Mouse (Mus musculus) v-Abl transformed pro-B cells (cell line): Measurements from ENCODE around the gene Mns1.

Experiments
- in situ Hi-C, 2 experiments: fragments of 400-800 bp; cut with MboI; formaldehyde crosslinking; loops; one replicate each; pipeline ENCODE4 v1.15.1; 2025; ENCODE audit not compliant: unreplicated experiment in 2 of 2

Gene Mns1

DNA sequence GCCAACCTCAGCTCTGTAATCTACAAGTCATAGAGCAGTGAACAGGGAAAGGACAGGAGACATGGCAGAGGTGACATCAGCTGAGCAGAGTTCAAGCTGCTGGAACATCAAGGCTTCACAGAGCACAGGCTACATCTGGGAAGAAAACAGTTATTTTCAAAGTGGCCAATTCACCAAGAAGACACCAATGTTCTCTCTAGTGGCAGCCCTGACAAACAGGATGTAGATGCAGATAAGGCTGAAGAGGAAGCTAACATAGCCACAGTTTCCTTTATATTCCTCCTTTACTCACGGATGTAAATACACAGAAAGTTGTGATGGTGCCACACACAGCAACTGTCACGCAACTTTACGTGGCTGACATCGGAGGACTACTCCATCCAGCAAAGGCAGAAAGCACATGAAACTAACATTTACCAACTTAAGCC, 28.0 kb downstream of the Mns1 start:
- in situ Hi-C loops, result loop anchor here (10.0 to 25.0 kb wide), 2 partner anchors 129 to 422 kb away; no protein-coding TSS in a partner anchor

- in situ Hi-C loops, result loop anchor here (10.0 to 25.0 kb wide), 2 partner anchors 127 to 420 kb away; no protein-coding TSS in a partner anchor
Measured at GRCm38 (mm10) chr9:72467551-72468407, 30.0 kb downstream of the Mns1 start.

DNA sequence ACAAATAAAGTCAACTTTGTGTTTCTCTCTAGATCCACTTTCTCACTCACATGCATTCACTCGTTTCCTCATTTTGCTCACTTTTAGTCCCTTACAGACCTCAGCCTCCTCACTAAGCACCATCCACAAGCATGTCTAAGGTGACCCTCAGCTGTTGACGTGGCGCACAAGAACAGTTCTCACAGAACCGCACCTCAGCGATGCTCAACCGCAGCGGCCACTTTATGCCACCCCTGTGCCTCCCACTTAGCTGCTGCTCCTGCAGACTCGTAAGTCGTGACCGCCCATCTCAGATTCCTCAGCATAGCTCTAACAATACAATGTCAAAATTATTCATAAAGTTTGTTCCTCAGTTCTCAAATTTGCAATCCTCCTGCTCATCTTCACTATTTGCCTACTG, 30.8 kb downstream of the Mns1 start:
- in situ Hi-C loops, result loop anchor here (10.0 to 25.0 kb wide), 2 partner anchors 126 to 419 kb away; no protein-coding TSS in a partner anchor

GRCm38 (mm10) chr9:72469851-72470250, 32.0 kb downstream of the Mns1 start:
- in situ Hi-C loops, result loop anchor here (10.0 to 25.0 kb wide), 2 partner anchors 125 to 417 kb away; no protein-coding TSS in a partner anchor

GRCm38 (mm10) chr9:72475511-72475910, 37.7 kb downstream of the Mns1 start:
- in situ Hi-C loops, result no loop called here

- in situ Hi-C loops, result no loop called here
Measured at GRCm38 (mm10) chr9:72477306-72477705, 39.5 kb downstream of the Mns1 start.

DNA sequence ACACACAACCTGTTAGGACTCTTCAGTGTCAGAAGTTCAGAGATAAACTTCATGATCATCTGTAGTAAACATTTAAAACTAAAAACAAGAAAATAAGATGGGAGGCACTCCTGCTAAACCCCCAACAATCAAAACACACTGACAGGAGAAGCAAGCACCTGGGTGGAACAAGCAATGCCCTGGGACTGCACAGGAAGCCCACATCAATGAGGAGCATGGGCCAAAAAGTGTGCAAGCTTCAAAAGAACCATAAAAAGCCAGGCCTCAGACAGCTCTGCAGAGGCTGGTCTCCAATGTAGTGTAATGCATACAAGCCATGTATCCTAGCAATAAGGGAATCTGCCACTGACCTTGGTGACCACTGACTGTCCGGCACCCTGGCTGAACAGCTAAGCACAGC, 41.5 kb downstream of the Mns1 start:
- in situ Hi-C loops, result no loop called here

GRCm38 (mm10) chr9:72488523-72488922, 50.7 kb downstream of the Mns1 start:
- in situ Hi-C loops, result no loop called here

GRCm38 (mm10) chr9:72489131-72489530, 51.3 kb downstream of the Mns1 start:
- in situ Hi-C loops, result no loop called here

GRCm38 (mm10) chr9:72491559-72492193, 53.9 kb downstream of the Mns1 start:
- in situ Hi-C loops, result loop anchor here (5.0 kb wide), 1 partner anchor 36 kb away; no protein-coding TSS in a partner anchor

- in situ Hi-C loops, result loop anchor here (5.0 kb wide), 1 partner anchor 35 kb away; no protein-coding TSS in a partner anchor
Measured at GRCm38 (mm10) chr9:72492194-72492565, 54.4 kb downstream of the Mns1 start, which contains the start of gene Tex9. Tex9 (minus strand) TSS chr9:72492212.

DNA sequence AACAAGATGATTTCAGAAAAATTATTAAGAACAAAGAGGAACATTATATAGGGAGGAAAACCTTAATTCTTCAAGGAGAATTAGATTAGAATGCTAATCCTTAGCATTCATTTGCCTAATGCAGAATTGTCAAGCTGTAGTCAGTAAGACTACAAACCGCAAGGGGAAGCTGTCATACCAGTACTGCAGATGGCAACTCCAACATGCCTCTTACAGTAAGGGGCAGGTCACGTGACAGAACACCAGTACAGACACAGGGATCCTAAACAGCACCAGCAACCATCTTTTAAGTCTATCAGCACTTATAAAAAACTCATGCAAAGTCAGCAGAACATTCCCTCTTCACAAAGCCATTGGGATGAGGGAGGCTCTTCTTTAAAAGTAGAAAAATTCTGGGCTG, 55.7 kb downstream of the Mns1 start:
- in situ Hi-C loops, result loop anchor here (5.0 kb wide), 1 partner anchor 34 kb away; no protein-coding TSS in a partner anchor

DNA sequence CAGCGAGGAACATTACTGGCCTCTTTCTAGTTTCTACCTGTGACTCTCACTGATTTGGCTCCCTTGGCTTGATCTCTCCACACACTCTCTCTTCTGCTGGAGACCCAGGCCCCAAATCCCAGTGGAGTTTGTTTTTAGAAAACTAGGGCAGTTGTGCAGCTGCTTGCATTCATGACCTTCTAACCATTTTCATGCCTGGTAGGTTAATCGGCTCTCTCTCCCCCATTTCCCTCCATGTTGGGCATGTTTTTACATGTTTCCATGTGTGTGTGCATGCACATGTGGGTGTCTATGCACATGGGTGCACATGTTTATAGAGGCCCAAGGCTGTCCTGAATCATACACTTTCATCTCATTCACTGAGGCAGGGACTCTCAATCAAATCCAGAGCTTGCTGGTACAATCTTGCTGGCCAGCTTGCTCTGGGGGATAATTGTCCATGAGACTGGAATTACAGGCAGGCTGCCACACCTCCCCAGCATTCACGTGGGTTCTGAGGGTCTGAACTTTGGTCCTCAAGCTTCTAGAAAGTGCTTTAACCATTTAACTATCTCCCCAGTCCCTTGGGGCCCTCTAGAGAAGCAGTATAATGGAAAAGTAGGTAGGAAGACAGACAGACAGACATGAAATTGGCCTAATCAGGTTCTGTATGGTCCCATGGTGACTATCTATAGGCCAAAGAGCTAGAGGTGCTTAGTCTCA, 56.3 kb downstream of the Mns1 start:
- in situ Hi-C loops, result loop anchor here (5.0 kb wide), 1 partner anchor 33 kb away; no protein-coding TSS in a partner anchor

- in situ Hi-C loops, result no loop called here
Measured at GRCm38 (mm10) chr9:72496691-72497090, 58.9 kb downstream of the Mns1 start.

- in situ Hi-C loops, result no loop called here
Measured at GRCm38 (mm10) chr9:72497171-72497570, 59.4 kb downstream of the Mns1 start.
